Mouse (Mus musculus) liver, embryonic 14.5 days (tissue): ENCODE measurements around the gene Tns3. TPM values are rescaled to one million over a fixed set of nuclear protein-coding genes. Genes with fewer than 3 reads are reported as not detected.
"Not testable (repeated sequence)": the region's sequence is repeated elsewhere in the genome, so short reads cannot be mapped to it uniquely, and the experiment has no call there.

Source experiments
- ATAC-seq: fragments of 200-750 bp; cut with Nextera tagmentation; 2 replicates; pipeline ENCODE4 v1.8.0; 2017; ENCODE audit warnings: moderate number of reproducible peaks, mild to moderate bottlenecking, moderate library complexity; ENCODE audit not compliant: insufficient read depth
- DNase-seq, 3 experiments: peaks; one replicate each; pipeline ENCODE4 v3.0.0-alpha.2; 2012 to 2013; ENCODE audit warnings: low read depth in 3 of 3, low spot score in 3 of 3
- H3K27ac ChIP-seq: fragments of 300-500 bp; sonication (generic); 2 replicates; pipeline ENCODE4 v1.5.1; 2014; ENCODE audit warnings: moderate library complexity, mild to moderate bottlenecking, control low read depth, inconsistent platforms
- H3K27me3 ChIP-seq: fragments of 300-500 bp; sonication (generic); 2 replicates; pipeline ENCODE4 v1.6.1; 2014; ENCODE audit warnings: mild to moderate bottlenecking, low read length, moderate library complexity; ENCODE audit not compliant: control insufficient read depth, insufficient read depth
- H3K36me3 ChIP-seq: fragments of 300-500 bp; sonication (generic); replicated peaks from 2 replicates; pipeline ENCODE4 v1.6.1; 2014; ENCODE audit warnings: low read depth; ENCODE audit not compliant: control insufficient read depth, insufficient read depth
- H3K4me1 ChIP-seq, 2 experiments: fragments of 200-500 bp in 1 of 2; fragments of 300-500 bp in 1 of 2; sonication (generic) in 1 of 2; replicated peaks; 2 replicates each; pipeline ENCODE4 v1.6.1; 2012 to 2014; ENCODE audit warnings: antibody characterized with exemption in 1 of 2, inconsistent platforms in 1 of 2, low read length in 1 of 2; ENCODE audit not compliant: control insufficient read depth in 2 of 2, insufficient read depth in 2 of 2
- H3K4me2 ChIP-seq: fragments of 300-500 bp; sonication (generic); 2 replicates; pipeline ENCODE4 v1.6.1; 2014; ENCODE audit warnings: low read depth, mild to moderate bottlenecking, control low read depth, moderate library complexity
- H3K4me3 ChIP-seq, 2 experiments: fragments of 200-500 bp in 1 of 2; fragments of 300-500 bp in 1 of 2; sonication (generic) in 1 of 2; 2 replicates each; pipeline ENCODE4 v1.5.1; 2012 to 2014; ENCODE audit warnings: low read depth in 2 of 2, low read length in 2 of 2, mild to moderate bottlenecking in 2 of 2, control low read depth in 1 of 2, inconsistent platforms in 1 of 2, moderate library complexity in 1 of 2; ENCODE audit not compliant: insufficient read depth in 1 of 2
- H3K9ac ChIP-seq: fragments of 300-500 bp; sonication (generic); replicated peaks from 2 replicates; pipeline ENCODE4 v1.6.1; 2014; ENCODE audit warnings: mild to moderate bottlenecking, control low read depth, moderate library complexity
- H3K9me3 ChIP-seq: fragments of 300-500 bp; sonication (generic); 2 replicates; pipeline ENCODE4 v1.6.1; 2016; ENCODE audit warnings: low read length, mixed read lengths; ENCODE audit not compliant: control insufficient read depth
- CTCF ChIP-seq: IDR thresholded peaks from 2 replicates; pipeline ENCODE4 v1.5.1; 2016; ENCODE audit warnings: antibody characterized with exemption, low read depth, control low read depth
- EP300 ChIP-seq: IDR thresholded peaks from 2 replicates; pipeline ENCODE4 v1.6.1; 2016; ENCODE audit warnings: antibody characterized with exemption, low read depth
- WGBS: fragments of 180-500 bp; shearing (Covaris S2); extraction: QIAGEN DNeasy Blood & Tissue Kit; methylation state at CpG from one replicate; pipeline ENCODE4 v1.1.7; 2014; ENCODE audit not compliant: insufficient replicate concordance; 5-methylcytosine and 5-hydroxymethylcytosine counted together
- polyA plus RNA-seq, 2 experiments: library from polyadenylated mRNA; depleted of rRNA in 1 of 2; stranded (reverse) in 1 of 2; unstranded in 1 of 2; fragments of >200 nt; fragmentation: Nextera tagmentation in 1 of 2; extraction: Ambion mirVana in 1 of 2; gene quantifications; 2 replicates each; pipeline versions ENCODE4 v1.2.1 to v1.2.3; 2012 to 2014

Gene Tns3
- polyA plus RNA-seq, 2 experiments: 2.0 to 3.0 TPM

DNA sequence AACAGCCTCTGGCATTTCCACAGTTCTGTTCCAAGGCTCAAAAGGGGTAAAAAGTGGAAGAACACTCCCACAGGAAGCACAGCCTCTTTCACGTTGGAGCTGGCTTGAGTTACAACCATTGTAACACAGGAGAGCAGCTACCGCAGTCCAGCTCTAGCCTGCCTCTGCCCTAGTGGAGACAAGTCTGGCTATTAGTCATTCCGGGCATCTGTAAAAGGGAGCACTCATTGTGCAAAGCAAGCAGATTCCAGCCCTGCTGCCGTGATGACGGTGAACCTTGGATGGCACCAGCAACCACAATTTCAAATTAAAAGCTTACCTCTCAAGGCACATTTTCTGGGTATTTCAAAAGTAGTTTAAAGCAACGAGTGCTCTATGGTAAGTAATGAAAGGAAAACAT lies 120.0 kb downstream of the Tns3 start:
- no peaks in the 10 kb centered on the region for H3K9me3 ChIP-seq
- H3K4me3 ChIP-seq: no peak overlapping the region
- WGBS: 54% methylated on average over 6 of the region's 6 CpGs
- no peak for TF ChIP-seq CTCF
- no peak for TF ChIP-seq EP300
- H3K27me3 ChIP-seq: no peaks in the 10 kb centered on the region
- no peak overlapping the region for H3K27ac ChIP-seq
- no peak overlapping the region for H3K4me2 ChIP-seq
- DNase-seq: no peak
- no peaks in the 10 kb centered on the region for H3K36me3 ChIP-seq
- H3K4me1 ChIP-seq: no peaks in the 10 kb centered on the region
- H3K9ac ChIP-seq: no peak overlapping the region
- no peak for ATAC-seq

DNA sequence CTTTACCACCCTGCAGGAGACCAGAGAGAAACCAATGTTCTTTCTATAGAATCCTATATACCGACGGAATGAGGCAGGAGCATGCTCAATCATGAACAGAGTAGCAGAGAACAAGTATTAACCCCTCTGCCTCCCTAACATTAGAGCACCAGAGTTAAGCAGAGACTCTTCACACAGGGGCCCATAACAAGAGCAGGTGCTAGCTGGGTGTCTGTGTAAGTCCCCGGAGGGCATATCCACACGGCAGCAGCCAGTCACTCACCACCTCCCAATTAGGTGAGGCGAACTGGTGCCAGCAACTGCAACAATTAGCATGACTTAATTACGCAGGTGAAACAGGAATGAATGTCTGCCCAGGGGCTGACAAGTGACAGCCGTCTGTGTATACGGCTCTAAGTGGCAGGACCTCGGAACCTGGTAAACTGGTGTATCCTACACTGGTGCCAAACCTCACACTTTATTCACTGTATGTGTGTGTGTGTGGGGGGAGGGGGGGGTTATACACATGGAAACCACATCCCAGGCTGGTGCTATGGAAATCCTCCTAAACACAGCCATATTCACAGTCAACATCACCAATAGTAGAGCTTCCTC lies 123.0 kb downstream of the Tns3 start:
- Histone ChIP-seq H3K27me3 (no peaks in the 10 kb centered on the region), H3K9ac (no peak overlapping the region), H3K4me1 (no peaks in the 10 kb centered on the region), H3K4me2 (no peak overlapping the region), H3K36me3 (no peaks in the 10 kb centered on the region), H3K27ac (no peak overlapping the region), H3K9me3 (no peaks in the 10 kb centered on the region), H3K4me3 (no peak overlapping the region)
- TF ChIP-seq EP300 (no peak), CTCF (no peak)
- WGBS: 77% methylated on average over 9 of the region's 9 CpGs
- no peak for ATAC-seq
- DNase-seq: no peak

- H3K9me3 ChIP-seq: no peaks in the 10 kb centered on the region
- no peak overlapping the region for H3K4me2 ChIP-seq
- ATAC-seq (no peak), DNase-seq (no peak)
- no peaks in the 10 kb centered on the region for H3K27me3 ChIP-seq
- no peak overlapping the region for H3K27ac ChIP-seq
- 64% methylated on average over 8 of the region's 8 CpGs for WGBS
- no peaks in the 10 kb centered on the region for H3K36me3 ChIP-seq
- H3K9ac ChIP-seq: no peak overlapping the region
- TF ChIP-seq EP300: no peak
- TF ChIP-seq CTCF: no peak
- H3K4me1 ChIP-seq: no peaks in the 10 kb centered on the region
- H3K4me3 ChIP-seq: no peak overlapping the region
Observed at GRCm38 (mm10) chr11:8539593-8540265, 124.6 kb downstream of the Tns3 start.

DNA sequence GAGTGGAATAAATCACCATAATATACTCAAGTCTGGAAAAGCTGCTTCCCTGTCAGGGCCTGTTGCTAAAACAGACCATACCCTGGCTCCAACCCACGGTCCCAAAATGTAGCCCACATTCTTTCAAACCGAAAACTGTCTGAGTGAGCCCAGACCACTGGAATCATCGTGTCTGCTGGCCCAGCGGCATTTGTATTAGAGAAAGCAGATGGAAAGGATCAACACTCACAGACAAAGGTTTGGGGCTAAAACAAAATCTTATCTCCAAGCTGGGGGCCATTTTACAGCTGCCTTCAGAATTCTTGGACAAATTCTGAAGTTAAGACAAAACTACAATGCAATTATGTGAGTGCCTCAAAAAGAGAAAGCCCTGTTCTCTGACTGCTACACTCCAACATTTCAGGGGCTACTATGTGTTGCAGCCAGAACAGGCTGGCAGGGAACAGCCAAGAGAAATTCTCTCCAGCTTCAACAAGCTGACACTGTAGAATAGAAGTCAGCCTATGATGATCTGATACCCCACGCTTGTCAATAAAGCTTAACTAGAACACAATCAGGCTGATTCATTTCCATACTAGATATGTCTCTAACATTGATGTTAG lies 127.2 kb downstream of the Tns3 start:
- no peak for ATAC-seq
- Histone ChIP-seq H3K4me1 (no peaks in the 10 kb centered on the region), H3K27me3 (no peaks in the 10 kb centered on the region), H3K36me3 (no peaks in the 10 kb centered on the region), H3K4me2 (no peak overlapping the region), H3K9me3 (no peaks in the 10 kb centered on the region), H3K4me3 (no peak overlapping the region), H3K9ac (no peak overlapping the region), H3K27ac (no peak overlapping the region)
- DNase-seq: no peak
- TF ChIP-seq EP300 (no peak), CTCF (no peak)
- WGBS: 65% methylated on average over 5 of the region's 5 CpGs

- Histone ChIP-seq H3K4me1 (no peaks in the 10 kb centered on the region), H3K27me3 (no peaks in the 10 kb centered on the region), H3K4me3 (no peak overlapping the region), H3K9ac (no peak overlapping the region), H3K9me3 (no peaks in the 10 kb centered on the region), H3K27ac (no peak overlapping the region), H3K4me2 (no peak overlapping the region), H3K36me3 (no peaks in the 10 kb centered on the region)
- 6% methylated on average over 4 of the region's 4 CpGs for WGBS
- no peak for TF ChIP-seq EP300
- TF ChIP-seq CTCF: peak; percentile 82
- ATAC-seq: 0 out of 2 replicates have a peak, but pooled peaks have one; percentile 18
- peak in 2 of 3 experiments; percentile 9 to 23 for DNase-seq
Observed at GRCm38 (mm10) chr11:8534893-8535292, 129.4 kb downstream of the Tns3 start.

- H3K9me3 ChIP-seq, ATAC-seq, H3K9ac ChIP-seq, H3K4me2 ChIP-seq, H3K36me3 ChIP-seq, H3K4me1 ChIP-seq, H3K27me3 ChIP-seq, DNase-seq, H3K4me3 ChIP-seq, H3K27ac ChIP-seq: not testable (repeated sequence)
- 51% methylated on average over 3 of the region's 3 CpGs for WGBS
Observed at GRCm38 (mm10) chr11:8532771-8533170, 131.6 kb downstream of the Tns3 start.
